Mouse (Mus musculus) hindbrain, embryonic 16.5 days (tissue): Measurements from ENCODE around the gene Adh5. TPM values are rescaled to one million over a fixed set of nuclear protein-coding genes. Genes with fewer than 3 reads are reported as not detected.

ENCODE experiments used
- ATAC-seq: fragments of 200-750 bp; cut with Nextera tagmentation; 2 replicates; pipeline ENCODE4 v1.8.0; 2017; ENCODE audit warnings: moderate TSS enrichment, moderate library complexity
- H3K27ac ChIP-seq: fragments of 300-500 bp; sonication (generic); 2 replicates; pipeline ENCODE4 v1.5.1; 2014; ENCODE audit warnings: low read depth, mild to moderate bottlenecking, control low read depth, low read length, moderate library complexity
- H3K27me3 ChIP-seq: fragments of 300-500 bp; sonication (generic); replicated peaks from 2 replicates; pipeline ENCODE4 v1.6.1; 2014; ENCODE audit warnings: low read length; ENCODE audit not compliant: control insufficient read depth, insufficient read depth
- H3K36me3 ChIP-seq: fragments of 300-500 bp; sonication (generic); 2 replicates; pipeline ENCODE4 v1.6.1; 2014; ENCODE audit warnings: mild to moderate bottlenecking, low read length, moderate library complexity, mixed read lengths; ENCODE audit not compliant: control insufficient read depth, insufficient read depth
- H3K4me1 ChIP-seq: fragments of 300-500 bp; sonication (generic); 2 replicates; pipeline ENCODE4 v1.6.1; 2014; ENCODE audit warnings: low read depth, low read length; ENCODE audit not compliant: control insufficient read depth, insufficient read depth
- H3K4me2 ChIP-seq: fragments of 300-500 bp; sonication (generic); 2 replicates; pipeline ENCODE4 v1.6.1; 2014; ENCODE audit warnings: mild to moderate bottlenecking, low read length, control low read depth, moderate library complexity
- H3K4me3 ChIP-seq: fragments of 300-500 bp; sonication (generic); 2 replicates; pipeline ENCODE4 v1.5.1; 2014; ENCODE audit warnings: mild to moderate bottlenecking, low read length, control low read depth, moderate library complexity
- H3K9ac ChIP-seq: fragments of 300-500 bp; sonication (generic); 2 replicates; pipeline ENCODE4 v1.6.1; 2014; ENCODE audit warnings: low read depth, mild to moderate bottlenecking, control low read depth, low read length, moderate library complexity
- H3K9me3 ChIP-seq: fragments of 300-500 bp; sonication (generic); 2 replicates; pipeline ENCODE4 v1.6.1; 2014; ENCODE audit warnings: mild to moderate bottlenecking, low read length, moderate library complexity; ENCODE audit not compliant: control insufficient read depth
- WGBS: fragments of 180-500 bp; shearing (Covaris S2); extraction: QIAGEN DNeasy Blood & Tissue Kit; methylation state at CpG from one replicate; pipeline ENCODE4 v1.1.7; 2014; 5-methylcytosine and 5-hydroxymethylcytosine counted together
- polyA plus RNA-seq: library from polyadenylated mRNA; unstranded; fragments of >200 nt; fragmentation: Nextera tagmentation; extraction: Ambion mirVana; gene quantifications from 2 replicates; pipeline ENCODE4 v1.2.1, GENCODE M21; 2015

Adh5 gene
- polyA plus RNA-seq, 1 experiment from 2014 or later, result 190 TPM

DNA sequence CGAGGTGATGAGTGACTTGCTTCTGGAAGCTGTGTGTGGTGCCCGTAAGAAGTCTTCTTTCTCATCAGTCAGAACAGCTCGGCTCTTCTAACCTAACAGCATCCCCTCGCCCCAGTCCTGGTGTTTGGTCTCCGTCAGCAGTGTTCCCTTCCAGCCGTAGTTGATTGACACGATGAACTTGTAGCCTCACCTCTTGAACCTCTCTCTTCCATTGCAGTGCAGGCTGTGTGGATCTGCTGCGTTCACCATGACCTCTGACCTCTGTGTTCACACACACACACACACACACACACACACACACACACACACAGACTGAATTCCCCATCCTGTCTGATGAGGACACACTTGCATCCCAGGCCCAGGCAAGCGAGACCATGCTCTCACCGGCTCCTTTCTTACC is 9.3 kb downstream of the Adh5 start:
- Histone ChIP-seq H3K4me2 (no peak overlapping the region), H3K4me3 (no peak overlapping the region), H3K4me1 (no peaks in the 10 kb centered on the region), H3K36me3 (peaks cover 26% of the 10 kb centered on the region), H3K27ac (no peak overlapping the region), H3K9me3 (no peaks in the 10 kb centered on the region), H3K9ac (no peak overlapping the region), H3K27me3 (no peaks in the 10 kb centered on the region)
- WGBS, result 87% methylated on average over 10 of the region's 10 CpGs
- ATAC-seq, result 0 out of 2 replicates have a peak, but pooled peaks have one; percentile 3

DNA sequence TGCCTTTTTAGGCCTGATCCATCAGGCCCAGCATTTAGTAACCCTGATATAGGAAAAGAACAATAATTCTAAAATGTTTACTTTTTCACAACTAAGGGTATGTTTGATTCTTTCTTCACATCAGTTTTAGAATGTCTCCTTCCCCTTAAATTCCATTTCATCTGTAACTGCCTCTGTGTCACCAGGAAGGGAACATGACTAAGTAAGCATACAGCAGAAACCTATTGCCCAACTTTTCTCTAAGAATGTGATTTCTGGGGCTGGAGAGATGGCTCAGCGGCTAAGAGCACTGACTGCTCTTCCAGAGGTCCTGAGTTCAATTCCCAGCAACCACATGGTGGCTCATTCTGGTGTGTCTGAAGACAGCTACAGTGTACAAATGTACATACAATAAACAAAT is 11.3 kb downstream of the Adh5 start:
- WGBS, result 97% methylated on average over 1 of the region's 1 CpGs
- Histone ChIP-seq H3K27ac (no peak overlapping the region), H3K27me3 (no peaks in the 10 kb centered on the region), H3K4me2 (no peak overlapping the region), H3K4me1 (no peaks in the 10 kb centered on the region), H3K9me3 (no peaks in the 10 kb centered on the region), H3K4me3 (no peak overlapping the region), H3K9ac (no peak overlapping the region), H3K36me3 (peaks cover 35% of the 10 kb centered on the region)
- no peak for ATAC-seq

DNA sequence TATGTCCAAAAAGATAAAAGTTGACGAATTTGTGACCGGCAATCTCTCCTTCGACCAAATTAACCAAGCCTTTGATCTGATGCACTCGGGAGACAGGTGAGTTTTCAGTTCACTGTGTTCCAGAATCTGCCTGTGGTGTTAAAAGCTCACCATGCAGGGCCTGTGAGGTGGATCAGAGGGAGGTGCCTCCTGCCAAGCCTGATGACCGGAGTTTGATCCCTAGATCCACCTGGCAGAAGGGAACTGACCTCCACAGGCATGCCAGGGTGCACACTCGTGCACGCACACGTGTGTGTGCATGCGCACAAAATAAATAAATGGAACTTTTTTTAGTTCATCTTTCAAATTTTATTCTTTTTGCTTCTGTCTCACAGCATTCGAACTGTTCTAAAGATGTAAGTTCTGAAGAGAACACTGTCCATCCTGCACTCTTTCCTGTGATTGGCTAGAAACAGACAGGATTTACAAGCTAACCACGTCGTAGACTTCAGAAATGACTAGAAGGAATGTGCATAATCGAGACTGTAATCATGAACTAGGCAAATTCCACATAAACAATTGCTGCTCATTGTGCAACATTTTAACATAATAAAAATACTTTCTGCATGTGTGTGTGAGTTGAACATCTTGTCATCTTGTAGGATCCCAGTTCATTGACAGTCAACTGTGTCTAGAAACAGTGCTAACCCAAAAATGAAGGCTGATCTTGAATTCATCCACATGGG is 12.0 kb downstream of the Adh5 start:
- Histone ChIP-seq H3K4me1 (no peaks in the 10 kb centered on the region), H3K9me3 (no peaks in the 10 kb centered on the region), H3K27ac (no peak overlapping the region), H3K27me3 (no peaks in the 10 kb centered on the region), H3K4me3 (no peak overlapping the region), H3K9ac (no peak overlapping the region), H3K4me2 (no peak overlapping the region), H3K36me3 (peaks cover 32% of the 10 kb centered on the region)
- no peak for ATAC-seq
- 92% methylated on average over 13 of the region's 13 CpGs for WGBS

DNA sequence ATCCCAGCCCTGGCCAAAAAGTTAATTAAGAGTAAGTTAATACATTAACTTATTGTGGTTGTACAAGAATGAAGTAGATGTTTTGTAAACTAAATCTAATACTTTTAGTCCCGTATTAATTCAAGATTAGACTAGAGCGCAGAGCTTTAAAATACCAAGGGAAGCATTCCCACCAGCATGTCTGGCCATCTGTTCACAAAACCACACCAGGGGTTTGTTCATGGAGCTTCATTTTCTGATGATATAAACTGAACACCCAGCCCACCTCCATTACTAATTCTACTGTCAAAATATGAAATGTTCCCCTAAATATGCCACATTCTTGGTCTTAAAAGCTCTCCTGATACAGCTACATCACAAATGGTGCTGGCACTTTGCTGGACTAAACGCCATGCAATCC is 15.5 kb downstream of the Adh5 start:
- ATAC-seq, result no peak
- 95% methylated on average over 3 of the region's 3 CpGs for WGBS
- no peaks in the 10 kb centered on the region for H3K9me3 ChIP-seq
- peaks cover 35% of the 10 kb centered on the region for H3K36me3 ChIP-seq
- no peak overlapping the region for H3K9ac ChIP-seq
- H3K27ac ChIP-seq, result no peak overlapping the region
- H3K4me2 ChIP-seq, result no peak overlapping the region
- no peak overlapping the region for H3K4me3 ChIP-seq
- H3K4me1 ChIP-seq, result no peaks in the 10 kb centered on the region
- no peaks in the 10 kb centered on the region for H3K27me3 ChIP-seq

DNA sequence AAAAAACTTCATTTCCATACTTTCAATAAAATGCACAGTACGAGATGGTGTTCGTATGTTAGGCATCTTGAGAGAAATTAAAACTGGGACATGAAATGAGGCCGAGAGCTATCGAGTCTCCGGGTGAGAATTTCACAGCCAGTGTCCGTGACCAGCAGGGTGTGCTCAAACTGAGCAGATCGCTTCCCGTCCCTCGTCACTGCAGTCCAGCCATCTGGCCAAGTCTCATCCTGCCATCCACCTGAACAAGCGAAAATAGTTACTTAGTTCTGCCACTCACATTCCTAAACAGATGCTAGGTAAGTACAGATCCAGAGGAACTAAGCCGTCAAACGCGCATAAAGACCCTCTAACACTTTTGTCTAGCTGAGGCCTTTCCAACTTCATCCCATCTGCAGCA is 17.4 kb downstream of the Adh5 start:
- ATAC-seq, result no peak
- WGBS, result 75% methylated on average over 13 of the region's 13 CpGs
- peaks cover 33% of the 10 kb centered on the region for H3K36me3 ChIP-seq

DNA sequence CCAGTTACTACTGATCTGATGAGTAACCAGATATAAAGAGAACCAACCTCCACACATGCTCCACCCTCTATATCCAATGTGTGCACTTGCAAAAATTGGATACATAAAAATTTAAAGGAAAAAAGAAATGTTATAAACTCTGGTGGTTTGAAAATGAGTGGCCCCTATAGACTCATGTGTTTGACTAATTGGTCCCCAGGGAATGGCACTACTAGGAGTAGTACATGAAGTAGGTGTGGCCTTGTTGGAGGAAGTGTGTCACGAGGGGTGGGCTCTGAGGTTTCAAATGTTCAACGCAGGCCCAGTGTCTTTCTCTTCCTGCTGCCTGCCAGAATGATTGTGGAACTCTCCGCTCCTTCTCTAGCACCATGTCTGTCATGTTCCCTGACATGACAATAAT is 18.9 kb downstream of the Adh5 start:
- H3K36me3 ChIP-seq, result peaks cover 39% of the 10 kb centered on the region
- 83% methylated on average over 3 of the region's 3 CpGs for WGBS

More for the DNA sequence above, 17.4 kb downstream of the Adh5 start:
- Histone ChIP-seq H3K9ac (no peak overlapping the region), H3K4me3 (no peak overlapping the region), H3K9me3 (no peaks in the 10 kb centered on the region), H3K4me1 (no peaks in the 10 kb centered on the region), H3K27me3 (no peaks in the 10 kb centered on the region), H3K27ac (no peak overlapping the region), H3K4me2 (no peak overlapping the region)

DNA sequence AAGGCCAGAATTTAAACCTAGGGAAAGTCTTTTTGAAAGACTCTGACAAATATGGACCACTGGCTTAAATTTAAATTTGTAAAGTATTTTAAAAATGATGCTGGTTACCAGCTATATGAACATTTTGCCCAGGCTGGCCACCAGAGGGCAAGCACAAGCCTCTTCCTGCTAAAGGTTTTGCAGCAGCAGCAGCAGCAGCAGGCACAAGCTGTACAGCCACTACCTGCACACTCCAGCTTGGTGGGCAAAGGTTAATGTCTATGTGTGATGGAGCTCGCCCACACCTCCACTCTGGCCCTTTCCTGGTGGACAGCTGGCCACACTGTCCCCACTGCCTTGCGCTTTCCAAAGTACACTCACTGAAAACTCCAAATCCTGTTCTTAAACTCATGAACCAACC is 20.2 kb downstream of the Adh5 start:
- 85% methylated on average over 2 of the region's 2 CpGs for WGBS
- H3K9me3 ChIP-seq, result no peaks in the 10 kb centered on the region
- H3K27me3 ChIP-seq, result no peaks in the 10 kb centered on the region
- peaks cover 30% of the 10 kb centered on the region for H3K36me3 ChIP-seq
- H3K9ac ChIP-seq, result no peak overlapping the region
- H3K27ac ChIP-seq, result no peak overlapping the region
- ATAC-seq, result peak; percentile 63; the same call in 1 of the 2 replicates
- no peak overlapping the region for H3K4me2 ChIP-seq
- no peak overlapping the region for H3K4me3 ChIP-seq
- no peaks in the 10 kb centered on the region for H3K4me1 ChIP-seq

More for the DNA sequence above, 18.9 kb downstream of the Adh5 start:
- Histone ChIP-seq H3K27ac (no peak overlapping the region), H3K4me3 (no peak overlapping the region), H3K27me3 (no peaks in the 10 kb centered on the region), H3K9me3 (no peaks in the 10 kb centered on the region), H3K9ac (no peak overlapping the region), H3K4me2 (no peak overlapping the region), H3K4me1 (no peaks in the 10 kb centered on the region)
- no peak for ATAC-seq

DNA sequence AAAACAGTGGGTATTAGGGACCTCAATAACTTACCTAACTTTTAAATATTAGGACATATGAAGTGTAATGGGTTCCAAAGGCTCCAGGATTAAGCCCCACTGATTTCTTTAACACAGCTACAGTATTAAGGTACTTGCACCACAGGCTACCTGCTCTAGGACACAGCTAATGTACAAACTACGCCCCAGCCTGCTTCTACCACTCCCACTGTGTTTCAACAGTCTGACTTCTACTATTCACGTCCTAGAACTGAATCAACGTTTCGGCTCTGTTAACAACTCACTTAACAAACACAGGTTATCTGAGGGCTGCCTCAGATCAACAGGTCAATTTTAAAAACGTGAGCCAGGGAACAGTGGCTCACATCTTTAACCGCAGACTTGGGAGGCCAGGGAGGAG is 20.9 kb downstream of the Adh5 start:
- 91% methylated on average over 6 of the region's 6 CpGs for WGBS
- Histone ChIP-seq H3K27me3 (no peaks in the 10 kb centered on the region), H3K4me3 (no peak overlapping the region), H3K4me1 (no peaks in the 10 kb centered on the region), H3K27ac (no peak overlapping the region), H3K9ac (no peak overlapping the region), H3K36me3 (peaks cover 32% of the 10 kb centered on the region), H3K9me3 (no peaks in the 10 kb centered on the region), H3K4me2 (no peak overlapping the region)
- ATAC-seq, result no peak

DNA sequence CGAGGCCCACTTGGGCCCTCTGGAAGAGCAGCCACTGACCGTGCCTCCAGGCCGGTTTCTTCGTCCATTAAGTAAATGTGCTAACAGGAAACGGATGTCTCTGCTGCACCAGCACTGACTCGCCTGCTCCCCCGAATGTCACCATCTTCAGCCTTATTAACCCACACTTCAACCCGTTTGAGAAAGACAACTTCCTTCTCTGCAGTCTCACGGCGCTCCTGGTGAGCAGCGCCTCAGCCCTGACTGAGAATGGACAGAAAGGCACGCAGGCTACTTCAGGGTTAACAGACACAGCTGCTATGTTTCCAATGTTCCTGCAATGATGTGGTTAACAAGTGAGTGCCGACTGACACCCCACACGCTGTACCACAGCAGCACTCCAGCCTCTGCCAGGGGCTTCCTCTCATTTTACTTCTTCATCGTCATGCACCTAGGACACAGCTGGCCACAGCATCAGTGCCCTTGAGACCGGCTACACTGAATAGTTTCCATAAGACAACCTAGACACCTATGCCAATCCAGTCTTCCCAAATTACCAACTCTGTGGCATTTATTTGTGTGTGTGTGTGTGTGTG is 21.8 kb downstream of the Adh5 start:
- H3K4me1 ChIP-seq, result no peaks in the 10 kb centered on the region
- H3K4me3 ChIP-seq, result no peak overlapping the region
- H3K9me3 ChIP-seq, result no peaks in the 10 kb centered on the region
- H3K4me2 ChIP-seq, result no peak overlapping the region
- no peak overlapping the region for H3K27ac ChIP-seq
- no peak for ATAC-seq
- peaks cover 27% of the 10 kb centered on the region for H3K36me3 ChIP-seq
- no peak overlapping the region for H3K9ac ChIP-seq
- H3K27me3 ChIP-seq, result no peaks in the 10 kb centered on the region
- WGBS, result 83% methylated on average over 16 of the region's 16 CpGs
